Comparison of ENCODE assay signal across 12 mouse cellular contexts in genomic region chr14:19925157-19925556, GRCm38 (mm10).
"Had no signal": no experiment of that assay in that cellular context is flagged by ENCODE, and none has a peak within 500 bp of the region (broad histone marks: within the 10 kb centered on the region; RNA-seq: fewer than 3 reads in every experiment).

No protein-coding gene starts in this region.

- H3K27ac ChIP-seq: kidney, embryonic 15.5 days; limb, embryonic 13.5 days; macrophage; neural tube, embryonic 15.5 days; stomach, postnatal 0 days had no signal

- H3K4me2 ChIP-seq: kidney, embryonic 15.5 days; limb, embryonic 13.5 days; lung, embryonic 14.5 days; neural tube, embryonic 15.5 days had no signal

- H3K9ac ChIP-seq: kidney, embryonic 15.5 days; limb, embryonic 13.5 days; lung, embryonic 14.5 days; neural tube, embryonic 15.5 days had no signal

- DNase-seq: kidney, adult 2 months; kidney, postnatal 14 days; lung, embryonic 14.5 days; lung, postnatal 14 days; thymus, postnatal 14 days had no signal

- H3K4me3 ChIP-seq: kidney, embryonic 15.5 days; limb, embryonic 13.5 days; megakaryocyte, embryonic 14.5 days; myocyte; neural tube, embryonic 15.5 days had no signal

- H3K9me3 ChIP-seq: kidney, embryonic 15.5 days; neural tube, embryonic 15.5 days had no signal

- H3K27me3 ChIP-seq: kidney, embryonic 15.5 days; limb, embryonic 13.5 days; neural tube, embryonic 15.5 days had no signal

- H3K36me3 ChIP-seq: kidney, embryonic 15.5 days; neural tube, embryonic 15.5 days had no signal
